Mouse (Mus musculus) cerebellum, postnatal 10 days (tissue): ENCODE measurements around the gene Olfr630.
"Not testable (repeated sequence)": the region's sequence is repeated elsewhere in the genome, so short reads cannot be mapped to it uniquely, and the experiment has no call there.

Source experiments
- DNase-seq, 2 experiments: peaks; one replicate each; pipeline ENCODE4 v3.0.0; 2021; ENCODE audit warnings: mixed read lengths in 2 of 2

Olfr630 gene

GRCm38 (mm10) chr7:103757233-103757632, at the start of gene Olfr630:
Olfr630 (minus strand) TSS chr7:103757333.
- no peak for DNase-seq

DNA sequence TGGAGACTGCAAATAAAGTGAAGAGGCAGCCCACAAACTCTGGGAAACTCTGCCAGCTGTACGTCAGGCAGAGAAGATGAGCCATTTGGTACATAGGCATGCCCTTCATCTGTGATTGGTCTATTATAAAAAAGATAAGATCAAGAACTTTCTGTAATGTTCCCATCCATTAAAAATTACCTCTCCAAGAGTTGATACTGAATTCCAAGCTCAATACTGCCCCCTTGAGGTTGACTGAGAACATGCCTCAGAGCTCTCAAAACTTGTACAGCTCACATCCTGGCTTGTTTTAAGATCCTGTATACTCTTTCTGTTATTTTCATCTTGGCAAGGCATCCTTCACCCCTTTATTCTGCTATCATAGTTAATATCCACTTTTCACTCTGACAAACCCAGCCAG, 49.7 kb upstream of the Olfr630 start:
- peak; percentile 11 to 27 for DNase-seq

DNA sequence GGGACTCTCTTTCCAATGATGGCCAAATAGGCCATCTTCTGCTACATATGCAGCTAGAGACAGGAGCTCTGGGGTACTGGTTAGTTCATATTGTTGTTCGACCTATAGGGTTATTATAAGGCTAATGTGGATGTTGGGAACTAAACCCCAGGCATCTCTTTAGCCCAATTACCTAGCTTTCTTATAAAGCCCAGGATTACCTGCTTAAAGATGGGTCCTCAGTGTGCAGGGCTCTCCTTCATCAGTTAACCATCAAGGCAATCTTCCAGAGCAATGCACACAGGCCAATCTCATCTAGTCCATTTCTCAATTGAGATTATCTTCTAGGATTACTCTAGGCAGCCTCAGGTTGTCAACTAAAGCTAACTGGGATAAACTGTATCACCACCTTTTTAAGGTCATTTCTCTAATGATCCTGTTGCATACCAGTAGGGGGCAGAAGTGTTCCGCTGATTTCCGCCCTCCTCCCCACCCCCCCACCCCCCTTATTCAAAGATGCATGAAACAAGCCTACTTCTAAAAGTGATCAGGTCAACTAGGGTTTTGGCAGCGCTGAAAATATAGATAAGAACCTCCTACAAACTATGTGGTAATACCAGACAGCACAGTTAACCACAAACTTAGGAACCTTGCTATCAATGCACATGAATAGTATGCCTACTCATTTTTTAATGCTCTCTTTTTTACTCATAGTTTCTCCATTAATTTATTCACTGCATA, 35.7 kb upstream of the Olfr630 start:
- no peak for DNase-seq

GRCm38 (mm10) chr7:103791721-103792120, 34.6 kb upstream of the Olfr630 start, which contains the start of gene Olfr67:
Olfr67 (minus strand) TSS chr7:103791821.
- no peak for DNase-seq

GRCm38 (mm10) chr7:103779598-103779997, 22.5 kb upstream of the Olfr630 start, which contains the start of gene Olfr68:
Olfr68 (minus strand) TSS chr7:103779698.
- DNase-seq: no peak

GRCm38 (mm10) chr7:103777652-103778051, 20.5 kb upstream of the Olfr630 start:
- not testable (repeated sequence) for DNase-seq

DNA sequence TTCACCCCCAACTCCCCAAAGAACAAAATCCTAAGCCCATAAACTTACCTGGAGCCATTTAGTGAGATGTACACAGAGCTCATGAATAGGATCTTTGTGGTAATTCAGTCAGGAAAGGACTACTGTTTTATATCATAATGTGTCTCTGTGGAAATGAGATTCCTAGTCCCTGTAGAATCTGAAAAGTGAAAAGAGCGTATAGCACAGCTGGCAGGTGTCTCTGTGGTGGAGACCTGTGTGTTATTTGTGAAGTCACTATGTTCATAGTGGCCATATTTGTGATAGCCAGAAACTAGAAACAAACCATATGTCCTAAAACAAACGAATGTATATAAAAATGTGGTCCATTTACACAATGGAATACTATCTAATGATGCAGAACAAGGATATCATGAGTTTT, 14.4 kb upstream of the Olfr630 start, which contains the start of gene Olfr69:
TSS of gene Olfr69 (minus strand) at position 101 of the 400 bp plus-strand sequence.
- DNase-seq: no peak

DNA sequence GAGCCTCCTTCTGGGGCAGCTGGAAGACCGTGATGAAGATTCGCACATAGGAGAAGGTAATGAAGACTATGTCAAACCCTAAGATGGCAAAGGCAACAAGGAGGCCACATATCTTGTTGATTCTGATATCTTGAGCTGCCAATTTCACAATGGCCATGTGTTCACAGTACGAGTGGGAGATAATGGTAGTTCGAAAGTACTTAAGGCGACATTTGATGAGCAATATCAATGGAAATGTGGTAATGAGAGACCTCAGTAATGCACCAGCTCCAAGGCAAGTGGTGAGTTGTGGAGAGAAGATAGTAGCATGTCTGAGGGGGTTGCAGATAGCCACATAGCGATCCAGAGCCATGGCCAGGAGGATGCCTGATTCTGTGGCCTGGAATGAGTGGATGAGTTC, 10.6 kb upstream of the Olfr630 start:
- DNase-seq: not testable (repeated sequence)

DNA sequence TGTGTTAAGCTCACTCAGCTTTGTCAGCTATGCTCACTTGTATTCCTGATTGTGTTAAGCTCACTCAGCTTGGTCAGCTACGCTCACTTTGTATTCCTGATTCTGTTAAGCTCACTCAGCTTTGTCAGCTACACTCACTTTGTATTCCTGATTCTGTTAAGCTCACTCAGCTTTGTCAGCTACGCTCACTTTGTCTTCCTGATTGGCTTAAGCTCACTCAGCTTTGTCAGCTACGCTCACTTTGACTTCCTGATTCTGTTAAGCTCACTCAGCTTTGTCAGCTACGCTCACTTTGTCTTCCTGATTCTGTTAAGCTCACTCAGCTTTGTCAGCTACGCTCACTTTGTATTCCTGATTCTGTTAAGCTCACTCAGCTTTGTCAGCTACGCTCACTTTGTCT, 5.1 kb upstream of the Olfr630 start:
- DNase-seq: not testable (repeated sequence)

DNA sequence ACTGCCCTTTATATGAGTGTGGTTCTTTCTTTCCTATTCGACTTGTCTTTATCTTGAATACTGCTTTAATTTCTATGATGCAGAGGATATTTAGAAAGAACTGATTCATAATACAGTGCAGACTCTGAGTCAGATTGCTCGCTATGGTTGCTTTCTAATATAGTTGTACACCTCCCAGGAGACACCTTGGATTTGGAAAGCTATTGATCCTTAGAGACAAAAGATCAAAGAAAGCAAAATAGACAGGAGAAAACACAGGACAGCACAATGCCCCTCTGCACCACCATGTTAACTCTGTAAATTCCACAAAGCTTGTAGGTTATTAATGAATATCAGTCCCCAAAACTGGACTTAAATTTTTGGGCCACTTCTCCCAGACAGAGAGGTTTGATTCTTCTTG, 12.3 kb downstream of the Olfr630 start, which contains the start of gene Olfr629:
TSS of gene Olfr629 (minus strand) at position 101 of the 400 bp plus-strand sequence.
- no peak for DNase-seq

GRCm38 (mm10) chr7:103730074-103730473, 27.1 kb downstream of the Olfr630 start, which contains the start of gene Olfr628:
Olfr628 (plus strand) TSS chr7:103730374.
- DNase-seq: no peak

- DNase-seq: not testable (repeated sequence)
Observed at GRCm38 (mm10) chr7:103716398-103716797, 40.7 kb downstream of the Olfr630 start.

DNA sequence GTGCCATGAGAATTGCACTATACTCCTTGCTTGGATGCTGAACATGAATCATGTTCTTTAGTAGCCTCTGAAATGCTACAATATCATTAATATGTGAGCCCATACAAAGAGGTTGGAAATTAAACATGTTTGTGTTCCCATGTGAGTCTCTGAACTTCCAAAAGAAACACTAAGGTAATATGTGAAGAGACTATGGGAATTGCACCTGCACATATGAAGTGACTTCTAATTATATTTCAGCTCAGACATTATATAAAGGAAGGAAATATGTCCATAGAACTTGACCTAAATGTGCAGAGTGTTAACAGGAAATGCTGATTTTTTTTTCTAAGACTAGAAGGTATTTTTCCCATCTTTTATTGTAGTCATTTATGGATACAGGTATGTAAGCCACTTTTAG, 42.8 kb downstream of the Olfr630 start, which contains the start of gene Olfr243:
TSS of gene Olfr243 (plus strand) at position 301 of the 400 bp plus-strand sequence.
- no peak for DNase-seq

- no peak for DNase-seq
Observed at GRCm38 (mm10) chr7:103712024-103712423, 45.1 kb downstream of the Olfr630 start.
